Mouse (Mus musculus): ENCODE measurements around the gene Bhmt. TPM values are rescaled to one million over a fixed set of nuclear protein-coding genes. Genes with fewer than 3 reads are reported as not detected.
"Not testable (repeated sequence)": the region's sequence is repeated elsewhere in the genome, so short reads cannot be mapped to it uniquely, and the experiment has no call there.

Bhmt gene
- polyA plus RNA-seq, 1 experiment: not detected

DNA sequence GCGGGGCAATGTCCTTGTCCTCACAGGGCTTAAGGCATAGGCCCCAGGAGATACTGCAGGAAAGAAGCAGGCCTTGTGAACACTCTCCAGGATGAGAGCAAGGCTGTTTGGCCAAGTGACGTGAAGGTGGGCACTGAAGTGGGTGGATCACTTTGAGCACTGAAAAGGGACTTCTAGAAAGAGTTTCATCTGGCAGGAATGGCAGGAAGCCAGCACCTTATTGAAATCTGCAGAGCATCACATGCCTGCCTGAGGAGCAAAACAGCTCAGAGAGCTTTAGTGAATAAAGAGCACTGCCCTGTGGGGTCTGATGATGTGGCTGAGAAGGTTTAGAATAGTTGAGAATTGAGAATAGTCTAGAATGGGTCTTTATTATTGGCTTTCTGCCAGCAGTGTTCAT lies 29.3 kb downstream of the Bhmt start:
- no peaks in the 10 kb centered on the region for H3K4me1 ChIP-seq (ENCODE audit: control insufficient read depth, insufficient read depth, insufficient read length)
- no peak overlapping the region for H3K27ac ChIP-seq (ENCODE audit: insufficient read depth, low read length)
- TF ChIP-seq POLR2A (IDR thresholded peaks at IDR 0.05; ENCODE audit: low read depth, low read length) (no peak), CTCF (IDR thresholded peaks at IDR 0.05; ENCODE audit: extremely low read depth, insufficient read depth, insufficient read length, insufficient replicate concordance) (no peak)
- no peaks in the 10 kb centered on the region for H3K27me3 ChIP-seq (ENCODE audit: control insufficient read depth, insufficient read depth, low read length)
- no peak for DNase-seq (ENCODE audit: low read depth in 1 of 2, low spot score in 2 of 2)
- no peak overlapping the region for H3K4me3 ChIP-seq (ENCODE audit: extremely low read depth, insufficient read depth, insufficient read length)
- no peaks in the 10 kb centered on the region for H3K36me3 ChIP-seq (ENCODE audit: control insufficient read depth, insufficient read depth, low read length)
- 88% methylated on average over 2 of the region's 2 CpGs for WGBS

GRCm38 (mm10) chr13:93607701-93608100 lies 30.1 kb downstream of the Bhmt start:
- no peaks in the 10 kb centered on the region for H3K4me1 ChIP-seq (ENCODE audit: control insufficient read depth, insufficient read depth, insufficient read length)
- no peak overlapping the region for H3K27ac ChIP-seq (ENCODE audit: insufficient read depth, low read length)
- no peak for DNase-seq (ENCODE audit: low read depth in 1 of 2, low spot score in 2 of 2)
- H3K36me3 ChIP-seq (ENCODE audit: control insufficient read depth, insufficient read depth, low read length): no peaks in the 10 kb centered on the region
- H3K4me3 ChIP-seq (ENCODE audit: extremely low read depth, insufficient read depth, insufficient read length): no peak overlapping the region
- WGBS: 96% methylated on average over 3 of the region's 3 CpGs
- TF ChIP-seq CTCF (IDR thresholded peaks at IDR 0.05; ENCODE audit: extremely low read depth, insufficient read depth, insufficient read length, insufficient replicate concordance): no peak
- TF ChIP-seq POLR2A (IDR thresholded peaks at IDR 0.05; ENCODE audit: low read depth, low read length): no peak
- no peaks in the 10 kb centered on the region for H3K27me3 ChIP-seq (ENCODE audit: control insufficient read depth, insufficient read depth, low read length)

GRCm38 (mm10) chr13:93606868-93607578 lies 30.7 kb downstream of the Bhmt start:
- H3K27me3 ChIP-seq (ENCODE audit: control insufficient read depth, insufficient read depth, low read length): no peaks in the 10 kb centered on the region
- no peaks in the 10 kb centered on the region for H3K36me3 ChIP-seq (ENCODE audit: control insufficient read depth, insufficient read depth, low read length)
- H3K4me3 ChIP-seq (ENCODE audit: extremely low read depth, insufficient read depth, insufficient read length): no peak overlapping the region
- DNase-seq (ENCODE audit: low read depth in 1 of 2, low spot score in 2 of 2): no peak
- WGBS: 87% methylated on average over 13 of the region's 13 CpGs
- no peaks in the 10 kb centered on the region for H3K4me1 ChIP-seq (ENCODE audit: control insufficient read depth, insufficient read depth, insufficient read length)
- no peak for TF ChIP-seq CTCF (IDR thresholded peaks at IDR 0.05; ENCODE audit: extremely low read depth, insufficient read depth, insufficient read length, insufficient replicate concordance)
- no peak for TF ChIP-seq POLR2A (IDR thresholded peaks at IDR 0.05; ENCODE audit: low read depth, low read length)
- H3K27ac ChIP-seq (ENCODE audit: insufficient read depth, low read length): no peak overlapping the region

DNA sequence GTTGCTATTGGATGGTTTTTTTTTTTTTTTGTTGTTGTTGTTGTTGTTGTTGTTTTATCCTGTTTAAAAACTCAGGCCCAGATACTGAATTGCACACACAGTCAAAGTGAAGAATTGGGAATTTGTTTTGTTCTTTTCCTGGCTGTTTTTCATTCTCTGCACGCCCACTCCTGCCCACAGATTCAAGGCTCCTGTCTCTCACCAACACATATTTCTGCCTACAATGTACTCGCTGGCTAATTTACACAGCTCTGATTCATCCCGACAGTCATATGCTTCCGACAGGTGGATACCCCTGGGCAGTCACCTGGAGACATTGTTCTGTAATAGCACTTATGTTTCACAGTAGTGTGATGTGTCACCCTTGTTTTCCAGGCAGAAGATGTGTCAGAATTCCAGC lies 33.1 kb downstream of the Bhmt start:
- 89% methylated on average over 4 of the region's 4 CpGs for WGBS
- no peak for DNase-seq (ENCODE audit: low read depth in 1 of 2, low spot score in 2 of 2)
- H3K4me3 ChIP-seq (ENCODE audit: extremely low read depth, insufficient read depth, insufficient read length): no peak overlapping the region
- no peaks in the 10 kb centered on the region for H3K27me3 ChIP-seq (ENCODE audit: control insufficient read depth, insufficient read depth, low read length)
- no peak for TF ChIP-seq CTCF (IDR thresholded peaks at IDR 0.05; ENCODE audit: extremely low read depth, insufficient read depth, insufficient read length, insufficient replicate concordance)
- no peaks in the 10 kb centered on the region for H3K36me3 ChIP-seq (ENCODE audit: control insufficient read depth, insufficient read depth, low read length)
- no peaks in the 10 kb centered on the region for H3K4me1 ChIP-seq (ENCODE audit: control insufficient read depth, insufficient read depth, insufficient read length)
- H3K27ac ChIP-seq (ENCODE audit: insufficient read depth, low read length): no peak overlapping the region

DNA sequence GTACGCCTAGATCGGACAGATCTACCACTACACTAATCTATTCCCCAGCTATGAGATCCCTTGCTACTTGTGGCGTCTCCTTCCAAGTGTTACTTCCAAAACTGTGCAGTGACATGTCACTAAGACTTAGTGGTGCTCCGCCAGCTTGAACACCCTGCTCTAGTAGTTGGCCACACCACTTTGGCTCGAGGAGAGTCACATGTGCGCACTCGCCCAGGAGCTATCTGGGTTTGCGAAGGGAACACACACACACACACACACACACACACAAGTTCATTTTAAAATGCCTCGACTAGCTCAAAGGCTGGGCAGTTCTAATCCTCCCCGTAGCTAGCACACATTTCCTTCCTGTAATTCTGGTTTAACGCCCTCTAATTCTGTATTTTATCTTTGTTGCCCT lies 36.2 kb downstream of the Bhmt start:
- no peaks in the 10 kb centered on the region for H3K36me3 ChIP-seq (ENCODE audit: control insufficient read depth, insufficient read depth, low read length)
- H3K27me3 ChIP-seq (ENCODE audit: control insufficient read depth, insufficient read depth, low read length): no peaks in the 10 kb centered on the region
- no peaks in the 10 kb centered on the region for H3K4me1 ChIP-seq (ENCODE audit: control insufficient read depth, insufficient read depth, insufficient read length)
- no peak overlapping the region for H3K27ac ChIP-seq (ENCODE audit: insufficient read depth, low read length)
- no peak overlapping the region for H3K4me3 ChIP-seq (ENCODE audit: extremely low read depth, insufficient read depth, insufficient read length)
- TF ChIP-seq CTCF (IDR thresholded peaks at IDR 0.05; ENCODE audit: extremely low read depth, insufficient read depth, insufficient read length, insufficient replicate concordance) (no peak), POLR2A (IDR thresholded peaks at IDR 0.05; ENCODE audit: low read depth, low read length) (no peak)
- no peak for DNase-seq (ENCODE audit: low read depth in 1 of 2, low spot score in 2 of 2)
- WGBS: 74% methylated on average over 11 of the region's 11 CpGs

- H3K27ac ChIP-seq (ENCODE audit: insufficient read depth, low read length): peak overlapping the region; percentile 49
- WGBS: 8% methylated on average over 2 of the region's 2 CpGs
- H3K27me3 ChIP-seq (ENCODE audit: control insufficient read depth, insufficient read depth, low read length): no peaks in the 10 kb centered on the region
- no peak for TF ChIP-seq CTCF (IDR thresholded peaks at IDR 0.05; ENCODE audit: extremely low read depth, insufficient read depth, insufficient read length, insufficient replicate concordance)
- no peak for TF ChIP-seq POLR2A (IDR thresholded peaks at IDR 0.05; ENCODE audit: low read depth, low read length)
- H3K4me3 ChIP-seq (ENCODE audit: extremely low read depth, insufficient read depth, insufficient read length): no peak overlapping the region
- H3K36me3 ChIP-seq (ENCODE audit: control insufficient read depth, insufficient read depth, low read length): no peaks in the 10 kb centered on the region
- peak in 1 of 2 experiments; percentile 29 for DNase-seq (ENCODE audit: low read depth in 1 of 2, low spot score in 2 of 2)
- peaks cover 2% of the 10 kb centered on the region; the same call in 1 of the 2 replicates for H3K4me1 ChIP-seq (ENCODE audit: control insufficient read depth, insufficient read depth, insufficient read length)
Measured at GRCm38 (mm10) chr13:93593040-93593699, 44.6 kb downstream of the Bhmt start.

DNA sequence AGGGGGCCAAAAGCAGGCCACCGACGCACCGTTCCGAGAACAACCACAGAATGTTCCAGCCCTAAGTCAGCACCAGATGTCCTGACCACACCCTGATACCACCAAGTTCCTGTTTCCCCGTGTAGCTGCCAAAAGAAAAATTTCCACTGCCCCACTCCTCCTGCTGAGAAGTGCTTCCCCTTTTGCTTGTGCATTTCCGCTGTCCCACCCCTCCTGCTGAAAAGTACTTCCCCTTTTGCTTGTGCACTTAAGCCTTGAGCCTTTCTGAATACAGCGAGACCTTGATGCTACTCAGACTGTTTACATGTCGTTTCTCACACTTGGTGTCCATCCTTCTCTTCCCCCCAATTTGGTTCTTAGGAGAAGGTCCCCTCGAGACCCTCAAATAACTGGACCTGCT lies 55.2 kb downstream of the Bhmt start:
- not testable (repeated sequence) for H3K27me3 ChIP-seq (ENCODE audit: control insufficient read depth, insufficient read depth, low read length); H3K4me1 ChIP-seq (ENCODE audit: control insufficient read depth, insufficient read depth, insufficient read length); DNase-seq (ENCODE audit: low read depth in 1 of 2, low spot score in 2 of 2); H3K36me3 ChIP-seq (ENCODE audit: control insufficient read depth, insufficient read depth, low read length); H3K27ac ChIP-seq (ENCODE audit: insufficient read depth, low read length); H3K4me3 ChIP-seq (ENCODE audit: extremely low read depth, insufficient read depth, insufficient read length)
- 59% methylated on average over 9 of the region's 9 CpGs for whole genome bisulfite sequencing
